Mouse (Mus musculus): ENCODE measurements around the gene Gpr153.

GRCm38 (mm10) chr4:152295916-152296315 lies 21.9 kb downstream of the Gpr153 start:
- no peak for TF ChIP-seq REST (IDR thresholded peaks at IDR 0.05; ENCODE audit: insufficient read depth, insufficient read length)
- no peak for TF ChIP-seq MAX (IDR thresholded peaks at IDR 0.05; ENCODE audit: low read depth)
- no peak for TF ChIP-seq POLR2AphosphoS2 (IDR thresholded peaks at IDR 0.05; ENCODE audit: insufficient read length, low read depth)
- TF ChIP-seq POLR2A (IDR thresholded peaks at IDR 0.05; ENCODE audit: insufficient read length, low read depth) = no peak
- no peak for TF ChIP-seq TCF12 (IDR thresholded peaks at IDR 0.05; ENCODE audit: insufficient read depth, poor library complexity, severe bottlenecking)
- TF ChIP-seq USF1 (IDR thresholded peaks at IDR 0.05; ENCODE audit: low read depth) = no peak
- no peak for TF ChIP-seq MYOG (IDR thresholded peaks at IDR 0.05; ENCODE audit: control insufficient read depth in 1 of 3, insufficient read depth in 1 of 3, insufficient read length in 2 of 3, low read depth in 2 of 3)
- no peak for TF ChIP-seq TCF3 (IDR thresholded peaks at IDR 0.05; ENCODE audit: insufficient read length, low read depth)
- no peak for TF ChIP-seq E2F4 (IDR thresholded peaks at IDR 0.05; ENCODE audit: insufficient read depth)
- no peak for TF ChIP-seq CEBPB (IDR thresholded peaks at IDR 0.05; ENCODE audit: insufficient read depth, poor library complexity, severe bottlenecking)
